Mouse (Mus musculus): Measurements from ENCODE around the gene Suco. TPM values are rescaled to one million over a fixed set of nuclear protein-coding genes. Genes with fewer than 3 reads are reported as not detected.

Gene Suco
- total RNA-seq, 2 experiments from 2014 or later: 36.9 to 37.4 TPM

- intact Hi-C loops (cut with DNase I): no loop called here
- no peak overlapping the region for H3K27ac ChIP-seq
- no peak overlapping the region for H3K4me3 ChIP-seq
- no peak for DNase-seq (ENCODE audit: extremely low spot score in 1 of 2, low spot score in 2 of 2)
- TF ChIP-seq CTCF (IDR thresholded peaks at IDR 0.05): no peak
These were observed 36.6 kb upstream of the Suco start for GRCm38 (mm10) chr1:161912940-161913647.

- intact Hi-C loops (cut with DNase I): no loop called here
- H3K4me3 ChIP-seq: no peak overlapping the region
- no peak for DNase-seq (ENCODE audit: extremely low spot score in 1 of 2, low spot score in 2 of 2)
- H3K27ac ChIP-seq: no peak overlapping the region
- no peak for TF ChIP-seq CTCF (IDR thresholded peaks at IDR 0.05)
These were observed 32.6 kb upstream of the Suco start for GRCm38 (mm10) chr1:161909074-161909473.

- DNase-seq (ENCODE audit: extremely low spot score in 1 of 2, low spot score in 2 of 2): no peak
- Histone ChIP-seq H3K27ac (no peak overlapping the region), H3K4me3 (no peak overlapping the region)
- TF ChIP-seq CTCF (IDR thresholded peaks at IDR 0.05): no peak
- intact Hi-C loops (cut with DNase I): no loop called here
These were observed 31.4 kb upstream of the Suco start for GRCm38 (mm10) chr1:161907795-161908457.

- no peak for DNase-seq (ENCODE audit: extremely low spot score in 1 of 2, low spot score in 2 of 2)
- no peak for TF ChIP-seq CTCF (IDR thresholded peaks at IDR 0.05)
- intact Hi-C loops (cut with DNase I): no loop called here
- no peak overlapping the region for H3K4me3 ChIP-seq
- H3K27ac ChIP-seq: no peak overlapping the region
These were observed 30.6 kb upstream of the Suco start for GRCm38 (mm10) chr1:161907111-161907510.

GRCm38 (mm10) chr1:161902692-161903452, 26.4 kb upstream of the Suco start:
- H3K27ac ChIP-seq: no peak overlapping the region
- H3K4me3 ChIP-seq: no peak overlapping the region
- intact Hi-C loops (cut with DNase I): no loop called here
- TF ChIP-seq CTCF (IDR thresholded peaks at IDR 0.05): no peak
- no peak for DNase-seq (ENCODE audit: extremely low spot score in 1 of 2, low spot score in 2 of 2)

- Histone ChIP-seq H3K4me3 (no peak overlapping the region), H3K27ac (no peak overlapping the region)
- DNase-seq (ENCODE audit: extremely low spot score in 1 of 2, low spot score in 2 of 2): no peak
- intact Hi-C loops (cut with DNase I): no loop called here
- TF ChIP-seq CTCF (IDR thresholded peaks at IDR 0.05): no peak
These were observed 23.6 kb upstream of the Suco start for GRCm38 (mm10) chr1:161900129-161900528.

- DNase-seq (ENCODE audit: extremely low spot score in 1 of 2, low spot score in 2 of 2): no peak
- Histone ChIP-seq H3K4me3 (no peak overlapping the region), H3K27ac (no peak overlapping the region)
- no peak for TF ChIP-seq CTCF (IDR thresholded peaks at IDR 0.05)
- intact Hi-C loops (cut with DNase I): no loop called here
These were observed 20.8 kb upstream of the Suco start for GRCm38 (mm10) chr1:161897235-161897634.

- Histone ChIP-seq H3K27ac (no peak overlapping the region), H3K4me3 (no peak overlapping the region)
- intact Hi-C loops (cut with DNase I): no loop called here
- DNase-seq (ENCODE audit: extremely low spot score in 1 of 2, low spot score in 2 of 2): no peak
- no peak for TF ChIP-seq CTCF (IDR thresholded peaks at IDR 0.05)
These were observed 19.6 kb upstream of the Suco start for GRCm38 (mm10) chr1:161896130-161896529.

GRCm38 (mm10) chr1:161895014-161895413, 18.5 kb upstream of the Suco start:
- no peak for DNase-seq (ENCODE audit: extremely low spot score in 1 of 2, low spot score in 2 of 2)
- intact Hi-C loops (cut with DNase I): no loop called here
- Histone ChIP-seq H3K4me3 (no peak overlapping the region), H3K27ac (no peak overlapping the region)
- no peak for TF ChIP-seq CTCF (IDR thresholded peaks at IDR 0.05)

GRCm38 (mm10) chr1:161894553-161894952, 18.1 kb upstream of the Suco start:
- Histone ChIP-seq H3K4me3 (no peak overlapping the region), H3K27ac (no peak overlapping the region)
- no peak for TF ChIP-seq CTCF (IDR thresholded peaks at IDR 0.05)
- intact Hi-C loops (cut with DNase I): no loop called here
- no peak for DNase-seq (ENCODE audit: extremely low spot score in 1 of 2, low spot score in 2 of 2)

- no peak overlapping the region for H3K27ac ChIP-seq
- TF ChIP-seq CTCF (IDR thresholded peaks at IDR 0.05): no peak
- no peak overlapping the region for H3K4me3 ChIP-seq
- no peak for DNase-seq (ENCODE audit: extremely low spot score in 1 of 2, low spot score in 2 of 2)
- intact Hi-C loops (cut with DNase I): no loop called here
These were observed 17.6 kb upstream of the Suco start for GRCm38 (mm10) chr1:161894126-161894525.

GRCm38 (mm10) chr1:161888823-161889222, 12.3 kb upstream of the Suco start:
- TF ChIP-seq CTCF (IDR thresholded peaks at IDR 0.05): no peak
- Histone ChIP-seq H3K4me3 (no peak overlapping the region), H3K27ac (no peak overlapping the region)
- intact Hi-C loops (cut with DNase I): no loop called here
- no peak for DNase-seq (ENCODE audit: extremely low spot score in 1 of 2, low spot score in 2 of 2)
